Mouse (Mus musculus): Measurements from ENCODE around the gene Wnt2.

GRCm38 (mm10) chr6:18024133-18024794 lies 6.1 kb downstream of the Wnt2 start:
- no peak for TF ChIP-seq CTCF (IDR thresholded peaks at IDR 0.05; ENCODE audit: low read depth, low read length)
- TF ChIP-seq POLR2A (IDR thresholded peaks at IDR 0.05; ENCODE audit: borderline replicate concordance, low read depth, low read length): no peak

All from bone marrow macrophage, adult 2 months (primary cell).